Comparison of ENCODE assay signal across 8 mouse cellular contexts in the genomic region with DNA sequence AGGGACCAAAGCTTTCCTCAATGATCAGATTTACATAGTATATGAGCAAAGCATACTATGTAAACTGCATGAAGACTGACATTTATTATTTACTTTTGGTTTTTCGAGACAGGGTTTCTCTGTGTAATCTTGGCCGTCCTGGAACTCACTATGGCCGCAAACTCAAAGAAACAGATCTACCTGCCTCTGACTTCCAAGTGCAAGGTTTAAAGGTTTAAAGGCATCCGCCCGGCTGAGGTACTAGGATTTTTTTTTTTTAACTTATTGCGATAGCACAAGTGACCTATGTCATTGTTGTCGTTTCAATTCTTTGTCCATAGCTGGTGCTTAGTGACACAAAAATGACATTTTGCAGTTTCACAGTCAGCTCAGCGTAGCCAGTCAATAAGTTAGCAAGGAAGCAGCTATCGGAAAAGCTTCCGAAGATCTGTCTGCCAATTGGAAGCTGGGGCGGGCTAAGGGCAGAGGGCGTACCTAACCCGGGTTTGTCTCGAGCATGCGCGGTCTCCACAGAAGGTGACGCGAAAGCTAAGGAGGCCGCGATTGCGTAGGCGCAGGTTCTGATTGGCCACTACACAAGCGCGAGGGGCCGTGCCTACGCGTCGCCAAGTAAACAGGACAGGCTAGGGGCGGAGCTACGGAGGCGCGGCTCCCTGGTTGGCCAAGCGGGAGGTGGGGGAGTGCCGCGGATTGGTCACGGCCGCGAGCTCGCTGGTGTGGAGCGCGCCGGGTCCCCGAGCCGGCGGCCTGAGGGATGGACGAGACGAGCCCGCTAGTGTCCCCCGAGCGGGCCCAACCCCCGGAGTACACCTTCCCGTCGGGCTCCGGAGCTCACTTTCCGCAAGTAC. TPM values are rescaled to one million over a fixed set of nuclear protein-coding genes. Genes with fewer than 3 reads are reported as not detected.
A peak's percentile ranks its signal among the peaks of the same experiment; 100 is the strongest.
DNase-seq lines count a peak whose midpoint lies in the region; ATAC-seq lines count a peak whose summit lies in the region.

Gene Pi4k2a (plus strand): TSS at position 723 of the 848 bp plus-strand sequence.

- H3K9me3 ChIP-seq in lung, embryonic 16.5 days (ENCODE audit: control insufficient read depth, low read length): no peaks in the 10 kb centered on the region

- H3K4me2 ChIP-seq in lung, embryonic 16.5 days (ENCODE audit: low read depth, low read length): peak within 1 kb of the TSS; percentile 81

- no peaks in the 10 kb centered on the region for H3K27me3 ChIP-seq in lung, embryonic 16.5 days (ENCODE audit: control insufficient read depth, insufficient read depth, low read depth, low read length)

- peak within 1 kb of the TSS; percentile 94 for H3K4me3 ChIP-seq in lung, embryonic 16.5 days (ENCODE audit: low read length)

- peaks cover 28% of the 10 kb centered on the region for H3K4me1 ChIP-seq in lung, embryonic 16.5 days (replicated peaks; ENCODE audit: control insufficient read depth, insufficient read depth, low read length)

- peak within 1 kb of the TSS; percentile 90 for H3K9ac ChIP-seq in lung, embryonic 16.5 days (ENCODE audit: low read length)

- WGBS in lung, embryonic 16.5 days: under 1% methylated on average over 43 of the region's 55 CpGs

- H3K36me3 ChIP-seq in lung, embryonic 16.5 days (ENCODE audit: control insufficient read depth, insufficient read depth, low read length): peaks cover 4% of the 10 kb centered on the region; the same call in 1 of the 2 replicates

- ATAC-seq in hematopoietic stem cell, adult 5-6 weeks (replicated peaks in 1 of 2; ENCODE audit: insufficient read depth in 1 of 2, low FRiP score in 2 of 2, low TSS enrichment in 1 of 2, low read depth in 1 of 2, poor library complexity in 2 of 2, severe bottlenecking in 2 of 2): peak; percentile 94 to 96
- ATAC-seq in lung, embryonic 16.5 days (ENCODE audit: low read depth): peak; percentile 99

- peak within 1 kb of the TSS; percentile 91 for H3K27ac ChIP-seq in lung, embryonic 16.5 days (ENCODE audit: low read length)

- DNase-seq in MEL-GATA-1-ER (ENCODE audit: extremely low read depth, low read depth): peak; percentile 99
- DNase-seq in cerebellum, adult 8-10 months: peak; percentile 97
- DNase-seq in forelimb bud, embryonic 11.5 days (ENCODE audit: low read depth, low spot score): peak; percentile 100
- peak; percentile 99 for DNase-seq in layer of hippocampus, adult 9-10 months (ENCODE audit: low spot score)
- DNase-seq in ovary, postnatal 10 days (ENCODE audit: low spot score): peak; percentile 89
- DNase-seq in thymus, postnatal 10 days (ENCODE audit: low spot score in 2 of 2): peak; percentile 97 to 99

RNA-seq across cellular contexts. Expression of gene Pi4k2a, which starts in this region (rescaled TPM):
- 8.3 and 9.1 TPM in 2 replicates for total RNA-seq in hematopoietic stem cell, adult 5-6 weeks (2017)
- polyA plus RNA-seq in lung, embryonic 16.5 days (2015; fragmentation: Nextera tagmentation; extraction: Ambion mirVana): 7.5 and 8.4 TPM in 2 replicates

Comparison
In these comparisons a context has a peak if more than half of its experiments do, and no peak if none do; other contexts are left out.
1. Peak in every context shown above with its lines: DNase-seq, ATAC-seq, H3K4me3 ChIP-seq and H3K27ac ChIP-seq.